ENCODE assay signal across 15 mouse cellular contexts in the genomic region with DNA sequence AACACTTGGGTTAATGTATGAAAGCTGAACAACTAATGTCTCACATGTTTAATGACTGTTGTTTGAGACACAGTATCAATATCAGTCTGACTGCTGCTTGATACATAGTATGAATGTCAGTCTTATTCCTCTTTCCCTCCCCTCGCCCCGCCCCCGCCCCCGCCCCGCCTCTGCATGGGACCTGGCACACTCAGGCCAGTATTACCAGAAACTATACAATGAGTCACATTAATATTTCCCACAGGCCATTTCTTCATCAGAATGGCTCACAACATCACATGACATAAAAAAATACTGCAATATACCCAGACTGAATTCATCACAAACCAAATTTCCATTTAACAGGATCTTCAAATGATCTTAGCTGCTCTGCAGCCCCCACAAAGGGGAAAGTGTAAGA.
"Had no signal": no experiment of that assay in that cellular context is flagged by ENCODE, and none has a peak within 500 bp of the region (broad histone marks: within the 10 kb centered on the region; RNA-seq: fewer than 3 reads in every experiment).

No protein-coding gene starts in this region.

- H3K27ac ChIP-seq: neural tube, embryonic 12.5 days; neural tube, embryonic 13.5 days; neural tube, embryonic 15.5 days; stomach, embryonic 15.5 days had no signal

- H3K27me3 ChIP-seq: neural tube, embryonic 12.5 days; neural tube, embryonic 13.5 days; neural tube, embryonic 15.5 days; stomach, embryonic 15.5 days had no signal

- H3K9me3 ChIP-seq: neural tube, embryonic 12.5 days; neural tube, embryonic 13.5 days; neural tube, embryonic 15.5 days; stomach, embryonic 15.5 days had no signal

- H3K9ac ChIP-seq: neural tube, embryonic 12.5 days; neural tube, embryonic 13.5 days; neural tube, embryonic 15.5 days; stomach, embryonic 15.5 days had no signal

- H3K36me3 ChIP-seq: neural tube, embryonic 12.5 days; neural tube, embryonic 13.5 days; neural tube, embryonic 15.5 days; stomach, embryonic 15.5 days had no signal

- H3K4me1 ChIP-seq: neural tube, embryonic 12.5 days; stomach, embryonic 15.5 days had no signal

- H3K4me2 ChIP-seq: neural tube, embryonic 12.5 days; neural tube, embryonic 13.5 days; neural tube, embryonic 15.5 days; stomach, embryonic 15.5 days had no signal

- H3K4me3 ChIP-seq: neural tube, embryonic 12.5 days; neural tube, embryonic 13.5 days; neural tube, embryonic 15.5 days; stomach, embryonic 15.5 days had no signal

- DNase-seq: retina, postnatal 1 day; right cerebral cortex, adult 18-20 months; right cerebral cortex, postnatal 25 days; right cerebral cortex, postnatal 4 days; spleen, adult 18-20 months; thymus, adult 18-20 months; thymus, adult 2 months; thymus, postnatal 14 days; thymus, postnatal 25 days; thymus, postnatal 36 days; thymus, postnatal 4 days had no signal
